Mouse (Mus musculus) kidney, embryonic 15.5 days (tissue): ENCODE measurements around the gene Gpr142. TPM values are rescaled to one million over a fixed set of nuclear protein-coding genes. Genes with fewer than 3 reads are reported as not detected.

Experiments
- polyA plus RNA-seq: library from polyadenylated mRNA; unstranded; fragments of >200 nt; fragmentation: Nextera tagmentation; extraction: Ambion mirVana; gene quantifications from 2 replicates; pipeline ENCODE4 v1.2.1, GENCODE M21; 2015

The Gpr142 gene
- polyA plus RNA-seq, 1 experiment from 2014 or later, result 0.14 TPM

Other genes starting within 250 kb of the Gpr142 start
- gene Rpl38, start 130.4 kb upstream of the Gpr142 start, polyA plus RNA-seq, result 1,080 and 1,196 TPM in 2 replicates
- gene Ttyh2, start 123.5 kb upstream of the Gpr142 start, polyA plus RNA-seq, result 15.2 and 15.8 TPM in 2 replicates
- 0.41 and 0.56 TPM in 2 replicates for gene Dnaic2, start 71.5 kb upstream of the Gpr142 start, polyA plus RNA-seq
- 0.09 TPM in 2 replicates for gene Kif19a, start 33.5 kb upstream of the Gpr142 start, polyA plus RNA-seq
- gene Btbd17, start 3.0 kb upstream of the Gpr142 start, polyA plus RNA-seq, result 1.0 and 1.5 TPM in 2 replicates
- gene Gprc5c, start 52.2 kb downstream of the Gpr142 start, polyA plus RNA-seq, result 119 TPM in 2 replicates
- 1.7 and 1.8 TPM in 2 replicates for gene Cd300a, start 91.1 kb downstream of the Gpr142 start, polyA plus RNA-seq
- gene Cd300lb, start 135.5 kb downstream of the Gpr142 start, polyA plus RNA-seq, result 0.25 and 0.31 TPM in 2 replicates
- gene Cd300c, start 170.2 kb downstream of the Gpr142 start, polyA plus RNA-seq, result not detected in 2 replicates
- gene Cd300ld, start 191.0 kb downstream of the Gpr142 start, polyA plus RNA-seq, result 0.10 and 0.26 TPM in 2 replicates
- 2.0 and 2.7 TPM in 2 replicates for gene Cd300c2, start 203.0 kb downstream of the Gpr142 start, polyA plus RNA-seq
- gene Cd300ld2, start 217.3 kb downstream of the Gpr142 start, polyA plus RNA-seq, result not detected in 2 replicates
- gene Cd300ld4, start 228.1 kb downstream of the Gpr142 start, polyA plus RNA-seq, result not detected in 2 replicates
- gene Cd300ld5, start 238.8 kb downstream of the Gpr142 start, polyA plus RNA-seq, result not detected in 2 replicates
- gene Cd300ld3, start 249.5 kb downstream of the Gpr142 start, polyA plus RNA-seq, result not detected in 2 replicates